ENCODE assay signal across 8 mouse cellular contexts in the genomic region with DNA sequence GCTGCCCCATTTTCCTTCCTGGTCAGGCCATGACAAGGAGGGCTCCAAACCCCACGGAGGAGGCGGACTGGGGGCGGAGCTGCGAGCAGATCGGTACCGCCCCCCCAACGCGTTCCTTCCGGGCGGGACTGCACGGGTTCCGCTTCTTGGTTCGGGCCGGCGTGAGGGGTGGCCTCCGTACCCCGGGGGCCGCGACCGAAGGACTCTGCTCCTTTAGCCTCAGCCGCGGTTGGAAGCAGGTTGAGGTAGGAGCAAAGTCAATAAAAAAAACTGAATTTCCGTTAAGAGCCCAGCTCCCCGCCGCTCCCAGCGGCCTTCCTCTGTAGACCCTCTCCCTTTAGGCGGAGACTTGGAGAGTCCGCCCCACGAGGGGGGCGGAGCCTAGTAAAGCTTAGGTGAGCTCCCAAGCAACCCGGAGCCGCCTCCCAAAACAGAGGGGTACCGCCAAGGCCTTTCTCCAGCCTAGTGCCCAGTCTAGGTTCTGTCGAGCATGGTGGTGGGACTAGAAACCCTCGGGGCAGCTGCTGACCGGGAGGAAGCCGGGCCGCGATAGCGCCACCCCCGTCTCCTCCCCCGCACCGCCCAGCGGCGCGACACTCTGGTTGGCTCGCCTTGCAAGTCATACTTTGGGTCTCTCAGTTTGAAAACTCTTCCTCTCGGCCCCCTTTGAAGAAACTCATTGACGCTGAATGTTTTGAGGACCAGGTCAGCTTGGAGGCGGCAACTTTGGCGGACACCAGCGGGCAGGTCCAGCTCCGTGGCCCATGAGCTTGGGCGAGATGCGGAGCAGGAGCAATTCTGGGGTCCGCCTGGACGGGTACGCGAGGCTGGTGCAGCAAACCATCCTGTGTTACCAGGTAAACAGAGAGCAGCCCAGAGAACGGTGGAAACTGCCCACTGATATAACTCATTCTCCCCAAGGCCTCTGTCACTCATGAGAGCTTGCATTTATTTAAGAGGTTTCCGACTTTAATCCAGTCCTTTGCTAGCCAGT. TPM values are rescaled to one million over a fixed set of nuclear protein-coding genes. Genes with fewer than 3 reads are reported as not detected.
DNase-seq lines count a peak whose midpoint lies in the region; ATAC-seq and TF ChIP-seq lines count a peak whose summit lies in the region.

A gene (plus strand): TSS at position 119 of the 994 bp plus-strand sequence.

- peak; percentile 43; the same call in 1 of the 2 replicates for TF ChIP-seq POLR2A in cortical plate, adult 2 months (IDR thresholded peaks at IDR 0.05; ENCODE audit: extremely low read depth, insufficient read depth, low read length)

- peak within 1 kb of the TSS; percentile 62 for H3K4me3 ChIP-seq in cortical plate, adult 2 months (ENCODE audit: insufficient read depth, low read length)

- TF ChIP-seq CTCF in cortical plate, adult 2 months (IDR thresholded peaks at IDR 0.05; ENCODE audit: extremely low read depth, insufficient read depth, low read length): no peak

- peak; percentile 95 for ATAC-seq in activated CD4-positive, CD25-positive, alpha-beta regulatory T cell, adult 4 months
- peak; percentile 92 for ATAC-seq in megakaryocyte progenitor cell, adult 5-6 weeks (replicated peaks; ENCODE audit: poor library complexity)

- H3K4me1 ChIP-seq in cortical plate, adult 2 months (ENCODE audit: control insufficient read depth, insufficient read depth, low read length): no peaks in the 10 kb centered on the region; the same call in 1 of the 2 replicates

- peak; percentile 77 for DNase-seq in gastrocnemius, postnatal 10 days
- peak; percentile 90 for DNase-seq in induced T-regulatory cell, adult 2 months (ENCODE audit: low read depth)
- peak; percentile 48 to 78 for DNase-seq in left cerebral cortex, adult 9 months (ENCODE audit: low spot score in 2 of 2)
- DNase-seq in right cerebral cortex, postnatal 14 days: peak; percentile 73
- DNase-seq in urinary bladder, postnatal 36 days (ENCODE audit: low spot score in 2 of 2): peak; percentile 80 to 83

- peak within 1 kb of the TSS; percentile 80 for H3K27ac ChIP-seq in cortical plate, adult 2 months (ENCODE audit: insufficient read depth, low read length)

RNA-seq across cellular contexts. Expression of the gene that starts here (rescaled TPM):
- 1 to 10 TPM; 6.4 to 9.0 TPM for polyA plus RNA-seq in activated CD4-positive, CD25-positive, alpha-beta regulatory T cell, adult 4 months (2017; shearing (Covaris generic))
- polyA plus RNA-seq in cortical plate, adult 2 months (2012; rRNA removed): 40.2 and 44.9 TPM in 2 replicates
- total RNA-seq in gastrocnemius, postnatal 10 days (2021): 10 to 100 TPM; 10.7 to 13.6 TPM
- 84.0 and 95.6 TPM in 2 replicates for total RNA-seq in megakaryocyte progenitor cell, adult 5-6 weeks (2015)
- total RNA-seq in megakaryocyte progenitor cell, adult 5-6 weeks (2017): 62.2 and 72.5 TPM in 2 replicates

Comparison
In these comparisons a context has a peak if more than half of its experiments do, and no peak if none do; other contexts are left out.
1. Peak in every context shown above with its lines: DNase-seq, ATAC-seq, H3K4me3 ChIP-seq and H3K27ac ChIP-seq.
2. RNA of the gene that starts here (total RNA-seq): 62.2 to 95.6 TPM in megakaryocyte progenitor cell, adult 5-6 weeks; 10.7 to 13.6 TPM in gastrocnemius, postnatal 10 days; every median in the first group is over 4 times any median in the second.